Mouse (Mus musculus): ENCODE measurements around the gene Palm2. TPM values are rescaled to one million over a fixed set of nuclear protein-coding genes. Genes with fewer than 3 reads are reported as not detected.

Palm2 gene
- polyA plus RNA-seq, 1 experiment from 2014 or later: 4.0 TPM

DNA sequence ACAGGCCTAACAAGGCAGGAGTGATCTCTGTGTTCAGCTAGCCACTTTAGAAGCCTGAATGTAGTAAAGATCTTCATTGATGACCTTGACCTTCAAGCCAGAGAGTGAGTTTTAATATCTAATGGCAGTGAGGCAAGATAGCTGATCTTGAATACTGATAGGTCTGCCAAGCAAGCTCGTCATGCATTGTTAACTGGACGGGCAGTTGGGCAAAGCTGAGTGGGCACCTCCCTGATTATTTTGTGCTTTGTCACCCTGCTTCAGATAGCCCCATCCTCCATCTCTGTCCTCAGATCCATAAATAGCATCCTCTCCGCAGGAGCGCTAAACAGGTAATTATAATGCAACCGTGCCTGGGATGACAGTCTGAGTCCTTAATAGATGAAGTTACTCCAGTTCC is 198.3 kb downstream of the Palm2 start:
- Histone ChIP-seq H3K9ac (no peak overlapping the region), H3K27me3 (replicated peaks) (no peaks in the 10 kb centered on the region), H3K9me3 (no peaks in the 10 kb centered on the region), H3K36me3 (no peaks in the 10 kb centered on the region), H3K4me2 (no peak overlapping the region), H3K27ac (no peak overlapping the region), H3K4me3 (replicated peaks) (no peak overlapping the region), H3K4me1 (no peaks in the 10 kb centered on the region)
- WGBS: 91% methylated on average over 5 of the region's 5 CpGs
- ATAC-seq (ENCODE audit: insufficient read depth, low FRiP score, low read depth): no peak

DNA sequence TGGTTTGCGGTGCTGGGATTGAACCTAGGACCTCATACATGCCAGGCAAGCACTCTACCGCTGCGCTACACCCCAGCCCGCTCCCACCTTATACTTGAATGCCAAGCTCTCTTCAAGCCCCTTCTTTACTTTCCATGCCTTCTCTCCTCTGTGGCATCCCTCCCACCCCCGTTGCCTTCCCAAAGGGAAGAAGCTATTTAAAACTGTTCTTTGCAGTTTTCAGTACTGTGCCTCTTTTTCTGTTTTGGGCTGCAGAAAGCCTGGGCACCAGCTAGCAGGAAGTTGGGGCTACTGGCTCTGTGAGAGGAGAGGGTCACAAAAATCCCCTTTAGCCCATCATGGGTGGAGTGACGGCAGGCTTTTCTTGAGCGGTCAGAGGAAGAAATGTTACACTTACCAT is 199.0 kb downstream of the Palm2 start:
- H3K36me3 ChIP-seq: no peaks in the 10 kb centered on the region
- H3K9me3 ChIP-seq: no peaks in the 10 kb centered on the region
- no peak overlapping the region for H3K9ac ChIP-seq
- 94% methylated on average over 7 of the region's 7 CpGs for WGBS
- no peak for ATAC-seq (ENCODE audit: insufficient read depth, low FRiP score, low read depth)
- H3K4me1 ChIP-seq: 0 out of 2 replicates have a peak, but pooled peaks cover 2% of the 10 kb centered on the region
- no peak overlapping the region for H3K4me3 ChIP-seq (replicated peaks)
- no peaks in the 10 kb centered on the region for H3K27me3 ChIP-seq (replicated peaks)
- no peak overlapping the region for H3K27ac ChIP-seq
- no peak overlapping the region for H3K4me2 ChIP-seq

DNA sequence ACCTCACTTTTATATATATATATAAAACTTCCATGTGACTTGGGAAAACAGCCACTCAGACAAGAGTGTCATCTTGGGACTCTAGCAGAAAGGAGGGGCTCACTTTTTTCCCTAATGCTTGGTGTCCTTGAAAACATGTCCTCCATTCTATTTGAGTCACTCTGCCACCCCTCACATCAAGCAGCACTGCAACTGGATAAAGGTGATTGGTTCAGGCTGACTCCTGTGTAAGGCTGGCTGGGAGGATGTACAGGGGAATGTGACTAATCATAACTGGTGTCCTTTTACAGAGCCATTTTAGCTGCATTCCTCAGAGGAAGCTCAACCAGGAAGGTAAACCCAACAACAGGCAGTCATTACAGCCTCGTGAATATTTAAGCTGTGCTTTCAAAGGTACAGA is 200.9 kb downstream of the Palm2 start:
- H3K4me1 ChIP-seq: peaks cover 3% of the 10 kb centered on the region; the same call in 1 of the 2 replicates
- 62% methylated on average over 1 of the region's 1 CpGs for WGBS
- H3K4me2 ChIP-seq: no peak overlapping the region
- no peak overlapping the region for H3K27ac ChIP-seq
- no peak overlapping the region for H3K9ac ChIP-seq
- H3K9me3 ChIP-seq: no peaks in the 10 kb centered on the region
- no peaks in the 10 kb centered on the region for H3K36me3 ChIP-seq
- no peak for ATAC-seq (ENCODE audit: insufficient read depth, low FRiP score, low read depth)
- H3K27me3 ChIP-seq (replicated peaks): 0 out of 2 replicates have a peak, but pooled peaks cover 3% of the 10 kb centered on the region
- H3K4me3 ChIP-seq (replicated peaks): no peak overlapping the region

DNA sequence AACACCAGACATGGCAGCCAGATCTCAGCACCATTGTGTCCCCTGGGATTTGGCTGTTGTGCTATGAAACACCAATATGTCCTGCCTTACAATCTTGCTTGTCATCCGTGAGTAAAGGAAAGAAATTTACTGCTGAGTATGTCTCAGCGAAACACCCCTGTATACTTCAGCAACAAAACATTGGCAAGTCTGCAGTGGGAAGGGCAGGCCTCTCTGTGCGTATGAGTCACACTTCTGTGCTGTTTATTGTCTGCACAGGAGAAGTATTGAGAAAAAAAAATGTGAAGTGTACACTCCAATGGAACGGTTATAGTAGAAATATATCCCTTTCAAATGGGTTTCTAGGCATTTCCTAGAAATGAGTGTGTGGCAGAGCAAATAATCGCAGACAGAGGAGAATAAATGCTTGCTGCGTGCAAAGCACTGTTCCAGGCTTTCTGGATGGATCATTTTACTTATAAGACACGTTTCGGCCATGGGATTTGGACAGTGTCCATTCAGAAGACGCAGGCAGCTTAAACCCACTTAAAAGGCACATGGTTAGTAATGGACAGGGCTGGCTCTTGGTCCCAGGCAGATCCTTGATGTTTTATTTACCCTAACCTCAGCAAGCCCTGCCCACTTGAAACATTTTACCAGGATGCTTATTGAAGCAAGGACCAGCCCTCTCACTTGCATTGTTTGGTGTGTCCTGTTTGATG is 202.9 kb downstream of the Palm2 start:
- ATAC-seq (ENCODE audit: insufficient read depth, low FRiP score, low read depth): no peak
- Histone ChIP-seq H3K4me3 (replicated peaks) (no peak overlapping the region), H3K4me2 (no peak overlapping the region)

DNA sequence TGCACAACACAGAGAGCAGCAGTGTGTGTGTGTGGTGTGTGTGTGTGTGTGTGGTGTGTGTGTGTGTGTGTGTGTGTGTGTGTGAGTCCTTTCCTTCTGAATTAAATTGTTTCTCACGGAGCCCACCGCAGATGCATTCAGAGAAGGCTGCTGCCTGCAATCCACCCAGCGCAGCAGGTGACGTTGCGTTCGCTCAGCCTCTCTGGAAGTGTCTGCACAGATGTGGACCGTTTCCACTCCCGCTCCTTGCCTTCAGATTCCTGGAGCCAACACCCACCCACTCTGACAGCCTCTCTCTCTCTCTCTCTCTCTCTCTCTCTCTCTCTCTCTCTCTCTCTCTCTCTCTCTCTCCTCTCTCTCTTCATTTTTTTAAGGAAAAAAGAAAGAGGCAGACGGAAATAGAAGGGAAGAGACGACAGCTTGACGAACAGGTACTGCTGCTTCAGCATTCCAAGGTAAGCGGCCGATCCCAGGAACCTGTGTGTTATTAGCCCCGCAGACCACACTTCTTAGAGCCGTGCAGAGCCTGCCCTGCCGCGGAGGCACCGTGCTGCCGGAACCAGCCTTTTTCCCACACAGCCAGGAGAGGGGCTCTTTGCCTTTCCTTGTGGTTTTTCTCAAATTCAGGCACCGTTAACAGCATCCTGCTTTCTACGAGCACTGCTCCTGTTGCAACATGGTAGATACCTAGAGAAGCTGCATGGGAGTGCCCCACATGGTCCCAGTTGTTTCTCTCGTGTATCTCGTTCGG is 203.8 kb downstream of the Palm2 start:
- WGBS: 18% methylated on average over 24 of the region's 24 CpGs
- Histone ChIP-seq H3K4me1 (peaks cover 3% of the 10 kb centered on the region; the same call in 1 of the 2 replicates), H3K9me3 (no peaks in the 10 kb centered on the region), H3K36me3 (no peaks in the 10 kb centered on the region), H3K4me2 (peak overlapping the region; percentile 61), H3K27ac (no peak overlapping the region), H3K4me3 (replicated peaks) (peak overlapping the region; percentile 33), H3K9ac (no peak overlapping the region), H3K27me3 (replicated peaks) (0 out of 2 replicates have a peak, but pooled peaks cover 3% of the 10 kb centered on the region)
- ATAC-seq (ENCODE audit: insufficient read depth, low FRiP score, low read depth): no peak; the same call in 1 of the 2 replicates

More for the DNA sequence above, 202.9 kb downstream of the Palm2 start:
- WGBS: 43% methylated on average over 9 of the region's 9 CpGs
- Histone ChIP-seq H3K27me3 (replicated peaks) (0 out of 2 replicates have a peak, but pooled peaks cover 3% of the 10 kb centered on the region), H3K27ac (peak overlapping the region; percentile 7; the same call in 1 of the 2 replicates), H3K9me3 (no peaks in the 10 kb centered on the region), H3K9ac (no peak overlapping the region), H3K4me1 (peaks cover 3% of the 10 kb centered on the region; the same call in 1 of the 2 replicates), H3K36me3 (no peaks in the 10 kb centered on the region)

DNA sequence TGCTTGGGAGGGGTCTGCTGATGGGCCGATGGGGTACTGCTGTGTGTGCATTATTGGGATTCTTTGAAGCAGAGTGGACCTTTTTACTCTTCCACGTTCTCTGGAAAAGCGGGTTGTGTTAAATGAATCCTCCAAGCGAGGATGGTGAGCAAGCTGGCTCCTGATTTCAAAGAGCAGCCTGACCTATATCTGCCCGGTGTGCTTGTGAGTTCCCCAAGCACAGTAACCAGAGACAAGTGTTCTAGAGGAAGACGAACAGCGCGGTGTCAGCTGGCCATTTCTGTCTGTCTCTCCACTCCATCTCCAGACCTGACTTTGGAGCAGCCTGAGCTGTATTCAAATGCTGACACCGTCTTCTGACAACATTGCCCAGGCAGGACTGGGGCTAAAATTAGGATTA is 204.9 kb downstream of the Palm2 start:
- WGBS: 78% methylated on average over 9 of the region's 9 CpGs
- Histone ChIP-seq H3K36me3 (no peaks in the 10 kb centered on the region), H3K27ac (no peak overlapping the region), H3K4me1 (peaks cover 3% of the 10 kb centered on the region; the same call in 1 of the 2 replicates), H3K4me3 (replicated peaks) (no peak overlapping the region), H3K4me2 (no peak overlapping the region), H3K9ac (no peak overlapping the region), H3K27me3 (replicated peaks) (0 out of 2 replicates have a peak, but pooled peaks cover 3% of the 10 kb centered on the region), H3K9me3 (no peaks in the 10 kb centered on the region)
- no peak for ATAC-seq (ENCODE audit: insufficient read depth, low FRiP score, low read depth)

DNA sequence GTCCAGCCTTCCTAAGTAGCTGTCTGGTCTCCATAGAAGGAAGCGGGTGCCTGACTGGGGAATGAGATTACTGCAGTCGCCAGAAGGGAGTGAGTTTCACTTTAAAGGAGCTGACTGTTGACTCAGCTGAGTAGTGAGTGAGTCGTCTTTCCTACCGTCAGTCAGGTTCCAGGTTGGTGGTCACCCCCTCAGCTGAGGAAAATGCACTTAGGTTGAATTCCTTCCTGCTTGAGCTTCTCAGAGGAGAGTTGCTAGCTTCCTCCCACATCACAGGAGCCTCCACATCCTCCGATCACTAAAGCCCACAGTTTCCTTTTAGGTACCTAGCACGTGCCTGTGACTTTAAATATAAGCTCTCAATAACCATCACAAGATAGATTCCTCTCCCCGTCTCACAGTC is 206.2 kb downstream of the Palm2 start:
- H3K36me3 ChIP-seq: no peaks in the 10 kb centered on the region
- H3K9ac ChIP-seq: no peak overlapping the region
- WGBS: 35% methylated on average over 7 of the region's 7 CpGs
- no peaks in the 10 kb centered on the region for H3K9me3 ChIP-seq
- H3K4me1 ChIP-seq: peaks cover 3% of the 10 kb centered on the region; the same call in 1 of the 2 replicates
- H3K4me3 ChIP-seq (replicated peaks): no peak overlapping the region
- no peak overlapping the region for H3K4me2 ChIP-seq
- ATAC-seq (ENCODE audit: insufficient read depth, low FRiP score, low read depth): no peak
- no peak overlapping the region for H3K27ac ChIP-seq
- 0 out of 2 replicates have a peak, but pooled peaks cover 3% of the 10 kb centered on the region for H3K27me3 ChIP-seq (replicated peaks)

DNA sequence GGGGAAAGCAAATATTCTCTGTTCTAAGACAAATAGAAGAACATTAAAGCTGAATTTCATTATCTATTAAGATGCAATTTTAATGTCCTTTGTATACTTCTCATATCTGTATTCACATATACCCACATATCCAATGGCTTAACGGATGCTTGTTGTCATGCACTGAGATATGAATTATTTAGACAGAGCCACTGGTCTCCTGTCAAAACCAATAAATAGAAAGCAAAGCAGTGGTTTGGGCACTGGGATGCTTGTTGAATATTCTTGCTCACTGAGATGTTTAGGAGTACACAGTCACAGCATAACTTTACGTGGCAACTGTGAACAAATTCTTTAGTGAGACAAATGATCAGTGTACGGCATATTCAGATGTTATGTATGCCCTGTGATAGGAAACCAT is 206.9 kb downstream of the Palm2 start:
- ATAC-seq (ENCODE audit: insufficient read depth, low FRiP score, low read depth): no peak
- 85% methylated on average over 3 of the region's 3 CpGs for WGBS
- Histone ChIP-seq H3K4me1 (peaks cover 3% of the 10 kb centered on the region; the same call in 1 of the 2 replicates), H3K9ac (no peak overlapping the region), H3K27me3 (replicated peaks) (0 out of 2 replicates have a peak, but pooled peaks cover 3% of the 10 kb centered on the region), H3K36me3 (no peaks in the 10 kb centered on the region), H3K9me3 (no peaks in the 10 kb centered on the region), H3K27ac (no peak overlapping the region), H3K4me3 (replicated peaks) (no peak overlapping the region), H3K4me2 (no peak overlapping the region)

DNA sequence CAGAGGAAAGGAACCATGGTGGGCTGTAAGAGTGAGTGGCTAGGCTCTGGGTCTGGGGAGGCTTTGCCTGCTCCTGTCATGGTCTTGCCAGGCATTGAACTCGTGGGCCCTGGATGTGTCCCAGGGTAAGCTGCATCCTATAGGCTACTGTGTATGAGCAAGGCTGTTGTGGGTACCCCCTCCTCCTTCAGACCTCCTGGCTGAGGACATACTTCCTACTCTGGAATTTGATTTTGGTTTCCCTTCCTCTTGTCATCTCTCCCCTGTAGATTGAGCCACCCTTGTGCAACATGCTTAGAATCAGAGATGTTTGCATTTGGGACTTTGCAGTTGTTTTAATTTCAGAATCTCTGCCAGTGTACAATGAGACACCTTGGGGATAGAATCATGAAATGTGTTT is 216.9 kb downstream of the Palm2 start:
- Histone ChIP-seq H3K27ac (no peak overlapping the region), H3K9me3 (no peaks in the 10 kb centered on the region), H3K4me3 (replicated peaks) (no peak overlapping the region), H3K27me3 (replicated peaks) (no peaks in the 10 kb centered on the region), H3K4me2 (no peak overlapping the region), H3K9ac (no peak overlapping the region), H3K36me3 (no peaks in the 10 kb centered on the region), H3K4me1 (no peaks in the 10 kb centered on the region)
- ATAC-seq (ENCODE audit: insufficient read depth, low FRiP score, low read depth): no peak
- 55% methylated on average over 1 of the region's 1 CpGs for WGBS

DNA sequence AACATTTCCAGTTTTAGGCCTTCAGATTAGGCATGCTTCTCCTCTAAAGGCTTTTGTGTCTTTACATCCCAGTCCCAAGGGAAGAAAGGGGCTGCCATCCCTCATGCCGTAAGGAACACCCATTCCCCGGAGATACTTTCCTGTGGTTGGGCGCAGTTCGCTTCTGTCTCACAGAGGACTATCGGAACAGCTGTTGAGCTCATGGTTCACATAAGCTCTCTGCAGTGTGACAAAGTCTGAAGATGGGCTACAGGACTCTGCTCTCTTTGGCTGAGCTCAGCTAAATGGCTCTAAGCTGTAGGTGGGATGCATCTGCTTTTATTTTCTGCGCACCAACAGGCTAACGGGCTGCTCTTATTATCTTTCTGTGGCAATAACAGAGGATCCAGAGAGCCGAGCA is 217.5 kb downstream of the Palm2 start:
- Histone ChIP-seq H3K27ac (no peak overlapping the region), H3K9me3 (no peaks in the 10 kb centered on the region), H3K36me3 (no peaks in the 10 kb centered on the region), H3K27me3 (replicated peaks) (no peaks in the 10 kb centered on the region), H3K9ac (no peak overlapping the region), H3K4me1 (no peaks in the 10 kb centered on the region), H3K4me2 (no peak overlapping the region), H3K4me3 (replicated peaks) (no peak overlapping the region)
- WGBS: 84% methylated on average over 8 of the region's 8 CpGs
- ATAC-seq (ENCODE audit: insufficient read depth, low FRiP score, low read depth): no peak

DNA sequence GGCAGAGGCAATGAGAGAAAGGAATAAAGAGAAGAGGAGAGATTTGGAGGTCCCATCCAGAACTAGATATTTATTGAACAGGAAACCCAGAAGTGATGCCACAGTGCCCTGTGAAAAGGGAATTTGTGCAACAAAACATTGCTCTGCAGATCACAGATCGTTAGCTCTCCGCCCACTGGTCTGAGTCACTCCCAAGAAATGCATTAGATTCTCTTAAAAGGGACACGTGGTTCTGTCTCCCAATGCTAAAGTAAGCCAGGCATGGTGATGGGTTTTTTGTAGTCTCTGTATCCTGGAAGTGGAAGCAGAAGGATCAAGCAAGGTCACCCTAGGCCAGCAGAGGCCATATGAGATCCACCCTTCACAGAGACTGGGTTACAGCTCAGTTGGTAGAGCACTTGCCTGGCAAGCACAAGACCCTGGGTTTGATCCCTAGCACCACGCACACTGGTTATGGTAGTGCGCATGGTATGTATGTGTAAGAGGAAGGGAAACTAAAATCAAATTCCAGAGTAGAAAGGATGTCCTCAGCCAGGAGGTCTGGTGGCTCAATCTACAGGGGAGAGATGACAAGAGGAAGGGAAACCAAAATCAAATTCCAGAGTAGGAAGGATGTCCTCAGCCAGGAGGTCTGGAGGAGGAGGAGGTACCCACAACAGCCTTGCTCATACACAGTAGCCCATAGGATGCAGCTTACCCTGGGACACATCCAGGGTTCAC is 218.3 kb downstream of the Palm2 start:
- WGBS: 66% methylated on average over 5 of the region's 5 CpGs
- ATAC-seq (ENCODE audit: insufficient read depth, low FRiP score, low read depth): no peak

More for the DNA sequence above, 218.3 kb downstream of the Palm2 start:
- H3K4me3 ChIP-seq (replicated peaks): no peak overlapping the region
- H3K9me3 ChIP-seq: no peaks in the 10 kb centered on the region
- H3K27me3 ChIP-seq (replicated peaks): no peaks in the 10 kb centered on the region
- no peak overlapping the region for H3K27ac ChIP-seq
- no peak overlapping the region for H3K9ac ChIP-seq
- H3K36me3 ChIP-seq: no peaks in the 10 kb centered on the region
- H3K4me2 ChIP-seq: no peak overlapping the region
- no peaks in the 10 kb centered on the region for H3K4me1 ChIP-seq
